Mouse (Mus musculus) neutrophil, adult 59 days (primary cell): ENCODE measurements around the gene Zc3hav1l. TPM values are rescaled to one million over a fixed set of nuclear protein-coding genes. Genes with fewer than 3 reads are reported as not detected.

ENCODE experiments used
- total RNA-seq, 2 experiments: library from RNA; stranded (reverse); gene quantifications; 1 replicate in 1 of 2; 2 replicates in 1 of 2; pipeline ENCODE4 v1.2.4; 2023

The Zc3hav1l gene
- 1 to 10 TPM; 1.6 to 2.0 TPM for total RNA-seq

GRCm38 (mm10) chr6:38298761-38299401 lies at the start of gene Zc3hav1l:
Gene Zc3hav1l (minus strand): TSS chr6:38299259.

DNA sequence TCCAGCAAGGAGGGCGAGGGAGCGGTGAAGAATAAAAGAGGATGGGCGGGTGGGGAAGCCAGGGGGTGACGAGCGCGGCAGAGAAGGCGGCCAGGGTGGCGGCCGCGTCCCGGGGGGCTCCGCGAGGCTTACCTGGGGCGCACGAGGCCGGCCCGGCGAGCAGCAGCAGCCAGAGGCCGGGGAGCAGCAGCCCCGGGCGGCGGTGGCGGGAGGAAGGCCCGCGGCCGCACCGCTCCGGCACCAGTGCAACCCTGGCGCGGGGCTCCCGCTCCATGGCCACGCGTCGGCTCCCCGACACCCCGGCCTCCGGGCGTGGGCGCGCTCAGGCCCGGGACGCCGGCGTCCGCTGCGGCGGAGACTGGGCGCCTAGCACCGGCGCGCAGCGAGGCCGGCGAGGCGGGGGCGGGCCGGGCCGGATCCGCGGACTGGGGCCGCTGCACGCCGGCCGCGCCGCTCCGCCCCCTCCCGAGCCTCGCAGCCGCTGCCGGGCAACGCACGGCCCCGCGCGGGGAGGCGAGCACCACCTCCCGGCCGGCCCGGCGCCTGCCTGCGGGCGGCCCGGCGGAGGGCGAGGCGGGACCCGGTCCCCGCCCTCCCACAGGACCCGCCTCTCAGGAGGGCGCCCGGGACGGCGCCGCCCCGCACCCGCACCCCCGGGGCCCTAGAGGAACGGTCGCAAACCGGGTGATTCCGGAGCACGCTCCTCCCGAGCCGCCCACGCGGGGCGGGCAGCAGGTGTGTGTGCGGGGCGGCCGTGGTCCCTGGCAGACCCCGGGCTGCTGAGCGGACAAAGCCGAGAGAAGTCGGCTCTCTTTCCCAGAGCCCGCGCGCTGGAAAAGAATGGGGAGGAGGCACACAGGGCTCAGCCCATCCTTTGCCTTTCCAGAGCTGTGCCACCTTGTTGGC lies 45.1 kb downstream of the Zc3hav1l start, which contains the start of gene D630045J12Rik:
Gene D630045J12Rik (minus strand): TSS at position 274 of the 906 bp plus-strand sequence.

Other genes with a start within 250 kb of the Zc3hav1l start
- not detected for gene Tmem213, start 190.0 kb downstream of the Zc3hav1l start, total RNA-seq
- gene Atp6v0a4, start 174.7 kb downstream of the Zc3hav1l start, total RNA-seq = 1 to 10 TPM; 1.2 to 1.5 TPM
- gene D630045J12Rik, start 45.2 kb downstream of the Zc3hav1l start, total RNA-seq = under 1 TPM; 0.11 to 0.40 TPM
- 10 to 100 TPM; 93.8 to 99.5 TPM for gene Zc3hav1, start 55.3 kb upstream of the Zc3hav1l start, total RNA-seq
- under 1 TPM in 1 of 2 experiments, not detected in 1; 0.42 TPM for gene Ttc26, start 82.2 kb upstream of the Zc3hav1l start, total RNA-seq
- gene Ubn2, start 134.7 kb upstream of the Zc3hav1l start, total RNA-seq = 10 to 100 TPM; 22.3 to 24.6 TPM
- 10 to 100 TPM; 17.1 to 19.3 TPM for gene Fmc1, start 234.2 kb upstream of the Zc3hav1l start, total RNA-seq